Mouse (Mus musculus) midbrain, embryonic 11.5 days (tissue): ENCODE results near the gene 5730596B20Rik. TPM values are rescaled to one million over a fixed set of nuclear protein-coding genes. Genes with fewer than 3 reads are reported as not detected.

Source experiments
- ATAC-seq: fragments of 200-750 bp; cut with Nextera tagmentation; 2 replicates; pipeline ENCODE4 v1.8.0; 2017; ENCODE audit warnings: moderate TSS enrichment, moderate library complexity; ENCODE audit not compliant: low FRiP score
- DNase-seq: peaks from one replicate; pipeline ENCODE4 v3.0.0; 2015; ENCODE audit warnings: low spot score; ENCODE audit errors: missing footprints
- H3K27ac ChIP-seq: fragments of 300-500 bp; sonication (generic); 2 replicates; pipeline ENCODE4 v1.5.1; 2014; ENCODE audit warnings: low read depth, low read length
- H3K27me3 ChIP-seq: fragments of 300-500 bp; sonication (generic); 2 replicates; pipeline ENCODE4 v1.6.1; 2014; ENCODE audit warnings: mild to moderate bottlenecking, low read length, moderate library complexity, mixed read lengths; ENCODE audit not compliant: control insufficient read depth, insufficient read depth
- H3K36me3 ChIP-seq: fragments of 300-500 bp; sonication (generic); 2 replicates; pipeline ENCODE4 v1.6.1; 2014; ENCODE audit warnings: mild to moderate bottlenecking, low read length, moderate library complexity, mixed read lengths; ENCODE audit not compliant: control insufficient read depth, insufficient read depth
- H3K4me1 ChIP-seq: fragments of 300-500 bp; sonication (generic); 2 replicates; pipeline ENCODE4 v1.6.1; 2014; ENCODE audit warnings: low read length; ENCODE audit not compliant: control insufficient read depth, insufficient read depth
- H3K4me2 ChIP-seq: fragments of 300-500 bp; sonication (generic); 2 replicates; pipeline ENCODE4 v1.6.1; 2014; ENCODE audit warnings: mild to moderate bottlenecking, moderate library complexity
- H3K4me3 ChIP-seq: fragments of 300-500 bp; sonication (generic); 2 replicates; pipeline ENCODE4 v1.5.1; 2014; ENCODE audit warnings: low read depth, low read length
- H3K9ac ChIP-seq: fragments of 300-500 bp; sonication (generic); 2 replicates; pipeline ENCODE4 v1.6.1; 2014; ENCODE audit warnings: low read length
- H3K9me3 ChIP-seq: fragments of 300-500 bp; sonication (generic); 2 replicates; pipeline ENCODE4 v1.6.1; 2016; ENCODE audit warnings: low read length; ENCODE audit not compliant: control insufficient read depth
- WGBS: fragments of 180-500 bp; shearing (Covaris S2); extraction: QIAGEN DNeasy Blood & Tissue Kit; methylation state at CpG from one replicate; pipeline ENCODE4 v1.1.7; 2014; 5-methylcytosine and 5-hydroxymethylcytosine counted together
- polyA plus RNA-seq: library from polyadenylated mRNA; unstranded; fragments of >200 nt; fragmentation: Nextera tagmentation; extraction: Ambion mirVana; gene quantifications from 2 replicates; pipeline ENCODE4 v1.2.1, GENCODE M21; 2014

Gene 5730596B20Rik
- polyA plus RNA-seq, 1 experiment from 2014 or later = not detected

- H3K4me2 ChIP-seq = no peak overlapping the region
- H3K4me3 ChIP-seq = no peak overlapping the region
- DNase-seq (peak; percentile 95), ATAC-seq (no peak)
- H3K27ac ChIP-seq = no peak overlapping the region
- WGBS = 5% methylated on average over 23 of the region's 23 CpGs
- no peaks in the 10 kb centered on the region for H3K9me3 ChIP-seq
- no peaks in the 10 kb centered on the region for H3K36me3 ChIP-seq
- H3K9ac ChIP-seq = no peak overlapping the region
- peaks cover 100% of the 10 kb centered on the region for H3K27me3 ChIP-seq
- peaks cover 11% of the 10 kb centered on the region for H3K4me1 ChIP-seq
Observed at GRCm38 (mm10) chr6:52217895-52218642, 40.8 kb downstream of the 5730596B20Rik start.

DNA sequence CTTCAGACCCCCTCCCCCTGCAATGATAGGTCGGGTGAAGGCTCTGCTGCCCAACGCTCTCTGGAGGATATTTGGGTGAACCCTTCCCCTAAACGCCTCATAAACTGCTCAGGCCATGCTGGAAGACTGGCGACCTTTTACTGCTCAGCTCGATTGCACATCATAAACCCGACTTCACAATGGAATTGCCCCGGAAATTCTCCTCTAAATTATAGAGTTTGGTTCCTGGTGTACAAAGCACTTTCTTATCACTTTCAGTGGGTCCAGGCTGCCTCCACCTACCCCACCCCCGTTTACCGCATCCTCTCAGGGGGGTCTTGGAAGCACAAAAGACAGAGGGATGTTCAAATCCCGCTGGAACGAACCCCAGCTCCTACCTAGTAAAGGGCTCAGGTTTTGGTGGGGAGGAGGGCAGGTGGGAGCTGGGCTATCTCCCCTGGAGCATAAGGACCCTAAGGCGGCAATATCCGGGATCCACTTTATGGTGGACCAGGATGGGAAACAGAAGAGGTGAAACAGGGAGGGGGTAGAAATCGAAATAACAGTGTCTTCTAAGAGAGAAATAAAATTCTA lies 41.4 kb downstream of the 5730596B20Rik start:
- Histone ChIP-seq H3K9ac (no peak overlapping the region), H3K27me3 (peaks cover 100% of the 10 kb centered on the region), H3K27ac (no peak overlapping the region), H3K36me3 (no peaks in the 10 kb centered on the region), H3K4me1 (peaks cover 11% of the 10 kb centered on the region), H3K4me2 (no peak overlapping the region), H3K9me3 (no peaks in the 10 kb centered on the region), H3K4me3 (no peak overlapping the region)
- no peak for ATAC-seq
- DNase-seq = peak; percentile 97
- WGBS = 7% methylated on average over 14 of the region's 14 CpGs

DNA sequence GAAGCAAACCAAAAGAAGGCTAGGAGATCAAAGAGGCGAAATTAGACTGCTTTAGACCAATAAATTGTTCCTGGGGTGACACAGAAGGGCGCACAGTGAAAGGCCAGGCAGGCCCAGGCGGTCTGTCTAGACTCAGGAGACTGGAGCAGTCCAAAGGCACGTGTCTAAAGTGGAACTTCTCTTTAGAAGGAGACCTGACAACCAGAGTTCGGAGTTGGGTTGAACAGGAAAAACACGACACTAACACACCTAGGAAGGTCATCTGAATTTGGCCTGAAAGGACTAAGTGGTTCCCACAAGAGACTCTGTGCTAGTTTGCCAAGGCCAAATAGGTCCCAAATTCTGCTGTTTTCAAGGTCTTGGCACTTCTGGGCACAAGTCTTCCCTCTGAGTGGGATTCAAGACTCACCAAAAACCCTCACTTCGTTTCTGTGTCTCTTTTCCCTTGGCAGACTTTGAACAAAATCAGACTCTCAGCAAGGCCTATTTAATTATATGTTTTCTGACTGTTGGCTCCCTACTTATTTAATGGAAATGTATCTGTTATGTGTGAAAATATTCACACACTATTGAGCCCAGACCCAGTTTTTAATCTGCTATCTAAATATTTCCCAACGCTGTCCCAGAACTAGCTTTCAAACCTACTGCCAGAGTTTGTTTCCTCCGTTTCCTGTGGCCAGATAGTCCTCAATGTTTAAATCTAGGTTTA lies 42.1 kb downstream of the 5730596B20Rik start:
- no peak overlapping the region for H3K9ac ChIP-seq
- no peak overlapping the region for H3K27ac ChIP-seq
- H3K4me1 ChIP-seq = peaks cover 11% of the 10 kb centered on the region
- H3K27me3 ChIP-seq = peaks cover 100% of the 10 kb centered on the region
- DNase-seq (peak; percentile 97), ATAC-seq (no peak)
- no peaks in the 10 kb centered on the region for H3K36me3 ChIP-seq
- no peaks in the 10 kb centered on the region for H3K9me3 ChIP-seq
- 15% methylated on average over 9 of the region's 9 CpGs for WGBS
- no peak overlapping the region for H3K4me2 ChIP-seq
- H3K4me3 ChIP-seq = no peak overlapping the region

DNA sequence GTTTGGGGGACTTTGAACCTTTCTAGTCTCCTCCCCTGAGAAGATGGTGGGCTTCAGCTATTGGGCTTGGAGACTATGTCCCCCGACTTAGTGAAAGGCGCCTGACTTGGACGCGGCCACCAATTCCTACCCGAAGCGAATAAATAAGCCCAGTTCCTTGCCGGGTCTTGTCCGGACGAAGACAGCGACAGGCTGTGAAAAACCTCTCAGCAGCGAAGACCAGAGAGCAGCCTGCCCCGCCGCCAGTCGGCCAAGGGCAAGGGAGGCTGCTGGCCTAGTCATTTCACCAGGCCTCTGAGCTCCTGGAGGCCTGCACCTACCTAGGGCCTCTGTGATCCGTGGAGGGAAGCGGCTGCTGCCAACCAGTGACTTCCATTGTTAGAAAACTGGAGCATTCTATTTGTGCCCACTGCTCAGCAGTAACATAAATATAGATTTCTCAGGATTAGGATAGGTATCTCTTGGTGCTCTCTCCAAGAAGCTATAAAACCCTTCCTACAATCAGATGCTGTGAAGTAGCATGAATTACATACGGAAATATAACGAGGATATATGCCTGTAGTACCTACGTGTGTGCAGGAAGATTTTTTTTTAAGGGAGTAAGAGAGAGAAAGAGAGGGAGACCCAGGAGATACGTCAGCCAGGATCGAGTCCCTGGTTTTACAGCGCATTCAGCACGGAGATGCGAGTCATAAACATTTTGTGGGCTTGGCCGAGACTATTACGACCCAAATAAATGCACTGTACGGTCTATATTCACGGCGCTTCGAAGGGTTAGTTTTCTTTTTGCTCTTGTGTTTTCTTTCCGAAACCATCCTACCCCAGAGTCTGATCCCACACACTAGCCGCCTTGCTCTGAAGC lies 42.9 kb downstream of the 5730596B20Rik start:
- ATAC-seq (no peak), DNase-seq (peak; percentile 96)
- Histone ChIP-seq H3K27ac (no peak overlapping the region), H3K36me3 (no peaks in the 10 kb centered on the region), H3K9me3 (no peaks in the 10 kb centered on the region), H3K4me2 (no peak overlapping the region), H3K27me3 (peaks cover 100% of the 10 kb centered on the region), H3K4me3 (no peak overlapping the region), H3K9ac (no peak overlapping the region), H3K4me1 (peaks cover 11% of the 10 kb centered on the region)
- WGBS = 12% methylated on average over 32 of the region's 32 CpGs

GRCm38 (mm10) chr6:52220865-52221310 lies 43.6 kb downstream of the 5730596B20Rik start:
- Histone ChIP-seq H3K9ac (no peak overlapping the region), H3K4me2 (no peak overlapping the region; the same call in 1 of the 2 replicates), H3K27ac (no peak overlapping the region), H3K27me3 (peaks cover 100% of the 10 kb centered on the region), H3K4me3 (no peak overlapping the region), H3K4me1 (peaks cover 11% of the 10 kb centered on the region), H3K36me3 (no peaks in the 10 kb centered on the region), H3K9me3 (no peaks in the 10 kb centered on the region)
- ATAC-seq (no peak), DNase-seq (peak; percentile 95)
- 6% methylated on average over 12 of the region's 12 CpGs for WGBS

GRCm38 (mm10) chr6:52221337-52221992 lies 44.2 kb downstream of the 5730596B20Rik start, which contains the start of gene Hoxa7:
Gene Hoxa7 (minus strand): TSS chr6:52221854.
- under 1% methylated on average over 46 of the region's 46 CpGs for WGBS
- peaks cover 100% of the 10 kb centered on the region for H3K27me3 ChIP-seq
- H3K4me3 ChIP-seq = peak within 1 kb of the TSS; percentile 32
- 0 out of 2 replicates have a peak within 1 kb of the TSS, but pooled peaks have one; percentile 12 for H3K9ac ChIP-seq
- H3K27ac ChIP-seq = no peak within 1 kb of the TSS
- peaks cover 11% of the 10 kb centered on the region for H3K4me1 ChIP-seq
- DNase-seq (peak; percentile 96), ATAC-seq (peak; percentile 58; the same call in 1 of the 2 replicates)
- H3K9me3 ChIP-seq = no peaks in the 10 kb centered on the region
- H3K36me3 ChIP-seq = no peaks in the 10 kb centered on the region
- H3K4me2 ChIP-seq = peak within 1 kb of the TSS; percentile 66

DNA sequence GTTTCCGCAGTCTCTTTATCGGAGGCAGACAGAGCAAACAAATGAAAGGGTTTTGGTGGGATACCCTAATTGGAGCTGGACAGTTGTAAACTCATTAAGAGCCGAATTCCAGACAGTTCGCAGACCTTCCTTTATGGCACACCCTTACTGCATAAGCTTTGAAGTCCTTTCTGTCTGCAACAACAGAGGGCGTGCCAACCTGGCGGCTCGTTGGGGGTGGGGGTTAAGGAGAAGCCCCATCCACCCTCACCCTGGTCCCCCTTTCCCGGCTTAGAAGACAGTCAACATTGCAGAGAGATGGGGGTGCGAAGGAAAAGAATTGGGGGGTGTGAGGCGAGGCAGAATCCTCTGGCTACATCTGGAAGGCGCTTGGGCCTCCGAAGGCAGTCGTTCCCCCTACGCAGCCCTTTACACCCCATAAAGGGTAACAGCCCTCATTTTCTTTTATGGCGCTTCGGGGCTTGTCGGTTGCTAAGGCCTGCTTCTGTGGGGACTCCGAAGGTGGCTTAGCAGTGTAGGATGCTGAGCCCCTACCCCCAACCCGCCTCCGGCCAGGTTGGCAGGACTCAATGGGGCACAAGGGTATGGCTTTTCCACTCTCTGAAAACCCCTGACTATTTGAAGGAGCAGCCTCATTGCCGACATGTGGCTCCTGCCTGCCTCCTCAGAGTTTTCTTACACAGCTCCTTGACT lies 44.8 kb downstream of the 5730596B20Rik start:
- peaks cover 7% of the 10 kb centered on the region for H3K4me1 ChIP-seq
- peaks cover 100% of the 10 kb centered on the region for H3K27me3 ChIP-seq
- 8% methylated on average over 21 of the region's 21 CpGs for WGBS
- DNase-seq = peak; percentile 96
- no peak overlapping the region for H3K27ac ChIP-seq
- no peak for ATAC-seq
- H3K36me3 ChIP-seq = no peaks in the 10 kb centered on the region
- no peak overlapping the region for H3K4me2 ChIP-seq
- no peak overlapping the region; the same call in 1 of the 2 replicates for H3K4me3 ChIP-seq
- H3K9me3 ChIP-seq = no peaks in the 10 kb centered on the region
- H3K9ac ChIP-seq = no peak overlapping the region

GRCm38 (mm10) chr6:52222729-52223128 lies 45.4 kb downstream of the 5730596B20Rik start:
- Histone ChIP-seq H3K36me3 (no peaks in the 10 kb centered on the region), H3K4me1 (peaks cover 2% of the 10 kb centered on the region; the same call in 1 of the 2 replicates), H3K27me3 (peaks cover 100% of the 10 kb centered on the region), H3K27ac (no peak overlapping the region), H3K4me3 (no peak overlapping the region), H3K9me3 (no peaks in the 10 kb centered on the region), H3K4me2 (no peak overlapping the region), H3K9ac (no peak overlapping the region)
- no peak for DNase-seq
- WGBS = 10% methylated on average over 13 of the region's 13 CpGs
- ATAC-seq = no peak
